Mouse (Mus musculus): ENCODE data around the gene Apold1.

Gene Apold1

DNA sequence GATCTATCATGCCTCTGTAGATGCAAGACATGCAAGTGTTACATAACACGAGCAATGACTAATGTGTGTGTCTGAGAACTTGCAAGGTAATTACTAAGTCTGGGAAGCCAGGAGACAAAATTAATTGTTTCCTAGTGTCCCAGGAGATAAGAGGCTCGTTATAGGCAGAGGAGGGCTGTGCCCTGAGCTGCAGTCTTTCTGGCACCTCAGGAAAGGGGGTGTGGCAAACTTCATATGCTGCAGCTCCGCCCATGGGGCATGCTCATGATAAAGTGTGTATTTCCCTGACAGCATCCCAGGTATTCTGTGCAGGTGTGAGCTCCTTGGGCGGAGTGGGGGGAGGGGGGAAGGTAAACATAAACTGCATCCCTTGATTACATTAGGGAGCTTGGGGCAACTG lies 9.4 kb upstream of the Apold1 start:
- DNase-seq (ENCODE audit: low read depth, low spot score): no peak

DNA sequence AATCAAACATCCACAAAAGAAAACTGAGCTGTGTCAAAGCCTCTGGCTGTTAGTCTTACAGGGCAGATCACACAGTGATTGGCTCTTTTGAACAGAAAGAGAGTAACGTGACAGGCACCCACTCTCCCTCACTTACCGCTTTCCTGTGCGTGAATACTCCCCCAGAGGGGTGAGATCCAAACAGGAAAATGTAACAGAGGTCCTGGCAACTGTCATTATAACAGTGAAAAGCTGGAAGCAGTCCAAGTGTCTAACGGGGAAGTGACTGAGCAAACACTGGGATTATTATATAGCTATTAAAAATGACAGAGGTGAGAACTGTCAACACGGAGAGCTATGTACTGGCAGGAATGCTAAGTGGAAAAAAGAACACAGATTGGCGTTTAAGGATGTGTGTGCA lies 4.9 kb upstream of the Apold1 start:
- DNase-seq (ENCODE audit: low read depth, low spot score): no peak

DNA sequence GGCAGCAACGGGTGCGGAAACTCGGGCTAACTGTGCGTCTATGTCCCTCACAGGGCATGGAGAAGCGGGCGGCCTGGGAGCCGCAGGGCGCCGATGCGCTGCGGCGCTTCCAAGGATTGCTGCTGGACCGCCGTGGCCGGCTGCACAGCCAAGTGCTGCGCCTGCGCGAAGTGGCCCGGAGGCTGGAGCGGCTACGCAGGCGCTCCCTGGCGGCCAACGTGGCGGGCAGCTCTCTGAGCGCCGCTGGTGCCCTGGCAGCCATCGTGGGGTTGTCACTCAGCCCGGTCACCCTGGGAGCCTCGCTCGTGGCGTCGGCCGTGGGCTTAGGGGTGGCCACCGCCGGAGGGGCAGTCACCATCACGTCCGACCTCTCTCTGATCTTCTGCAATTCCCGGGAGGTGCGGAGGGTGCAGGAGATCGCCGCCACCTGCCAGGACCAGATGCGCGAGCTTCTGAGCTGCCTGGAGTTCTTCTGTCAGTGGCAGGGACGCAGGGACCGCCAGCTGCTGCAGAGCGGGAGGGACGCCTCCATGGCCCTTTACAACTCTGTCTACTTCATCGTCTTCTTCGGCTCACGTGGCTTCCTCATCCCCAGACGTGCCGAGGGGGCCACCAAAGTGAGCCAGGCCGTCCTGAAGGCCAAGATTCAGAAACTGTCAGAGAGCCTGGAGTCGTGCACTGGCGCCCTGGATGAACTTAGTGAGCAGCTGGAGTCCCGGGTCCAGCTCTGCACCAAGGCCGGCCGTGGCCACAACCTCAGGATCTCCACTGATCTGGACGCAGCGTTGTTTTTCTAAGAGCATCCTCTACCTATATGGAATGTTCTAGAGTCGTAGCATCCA lies 2.2 kb downstream of the Apold1 start:
- peak; percentile 85 for DNase-seq (ENCODE audit: low read depth, low spot score)

DNA sequence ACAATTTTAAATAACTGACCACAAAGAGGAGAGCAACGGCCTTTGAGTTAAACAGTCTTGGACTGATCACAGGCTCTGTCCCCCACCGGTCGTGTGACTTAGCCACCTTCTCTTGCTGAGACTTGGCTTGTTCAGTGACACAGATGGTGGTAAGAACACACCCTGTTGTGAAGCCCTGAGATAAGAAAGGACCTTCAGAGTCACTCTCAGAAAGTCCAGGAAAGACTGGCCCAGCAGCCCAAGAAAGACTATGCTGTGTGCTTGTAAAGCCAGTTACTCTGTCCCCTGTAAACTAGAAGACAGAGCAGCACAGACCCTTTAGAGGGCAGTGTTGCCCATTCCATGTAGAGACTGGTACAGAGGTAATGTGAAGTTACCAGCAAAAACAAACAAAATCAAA lies 3.2 kb downstream of the Apold1 start:
- DNase-seq (ENCODE audit: low read depth, low spot score): no peak

DNA sequence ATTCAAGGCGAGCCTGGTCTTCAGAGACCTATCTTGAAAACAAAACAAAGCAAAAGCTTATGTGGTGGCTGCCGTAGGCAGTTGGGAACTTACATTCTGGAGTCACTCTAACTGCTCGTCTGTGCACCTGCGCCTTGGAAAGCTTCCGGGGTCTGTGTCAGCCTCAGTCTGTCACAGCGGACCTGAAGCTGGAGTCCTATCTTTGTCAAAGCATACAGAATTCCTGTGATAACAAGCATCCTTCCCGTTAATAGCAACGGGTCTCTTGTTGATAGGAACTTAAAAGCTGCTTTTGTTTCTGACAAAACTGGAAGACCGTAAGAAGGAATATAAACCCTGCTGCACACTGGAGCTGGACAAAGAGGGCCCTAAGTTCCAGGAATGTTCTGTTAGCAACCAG lies 6.9 kb downstream of the Apold1 start:
- DNase-seq (ENCODE audit: low read depth, low spot score): no peak

DNA sequence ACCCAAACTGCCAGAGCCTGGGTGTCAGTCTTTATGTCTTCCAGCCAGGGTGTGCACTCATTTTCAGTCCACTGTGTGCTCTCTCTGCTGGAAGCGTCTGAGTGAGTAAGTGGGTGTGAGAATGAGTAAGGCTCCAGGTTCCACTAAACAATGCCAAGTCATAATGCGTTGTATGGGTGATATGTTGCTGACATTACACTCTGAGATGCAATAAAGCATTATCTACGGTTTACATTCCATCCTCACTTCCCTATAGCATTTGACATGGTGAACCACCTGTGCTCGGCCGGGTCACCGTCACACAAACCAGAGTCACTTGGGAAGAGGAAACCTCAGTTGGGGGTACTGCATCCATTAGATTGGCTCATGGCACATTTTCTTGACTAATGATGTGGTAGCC lies 9.2 kb downstream of the Apold1 start:
- no peak for DNase-seq (ENCODE audit: low read depth, low spot score)

DNA sequence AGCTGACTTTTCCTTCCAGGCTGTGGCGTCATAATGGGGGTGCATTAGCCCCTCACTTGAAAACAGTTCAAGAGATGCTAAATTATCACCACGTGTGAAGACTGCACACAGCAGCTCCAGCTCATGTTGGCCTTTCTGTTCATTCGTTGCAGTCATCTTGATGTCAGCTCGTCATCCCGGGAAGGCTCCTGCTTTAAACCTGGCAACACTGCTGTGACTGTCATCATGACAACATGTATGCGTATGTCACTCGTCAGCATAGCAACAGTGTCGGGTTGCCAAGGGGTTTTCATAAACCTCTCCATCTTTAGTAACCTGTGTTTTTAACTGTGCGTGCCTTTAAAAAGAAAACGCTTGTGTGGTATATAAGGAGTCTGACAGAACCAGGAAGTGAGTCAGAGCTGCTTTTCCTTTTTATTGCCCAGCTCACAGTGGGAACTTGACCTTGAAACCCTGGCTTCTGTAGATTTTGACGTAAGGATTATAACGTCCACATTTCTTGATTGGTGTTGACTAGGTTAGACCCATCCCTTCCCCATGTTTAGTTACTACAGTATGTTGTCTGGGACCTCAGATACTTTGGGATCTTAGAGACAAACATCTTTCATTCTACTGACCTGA lies 12.6 kb downstream of the Apold1 start:
- no peak for DNase-seq (ENCODE audit: low read depth, low spot score)

DNA sequence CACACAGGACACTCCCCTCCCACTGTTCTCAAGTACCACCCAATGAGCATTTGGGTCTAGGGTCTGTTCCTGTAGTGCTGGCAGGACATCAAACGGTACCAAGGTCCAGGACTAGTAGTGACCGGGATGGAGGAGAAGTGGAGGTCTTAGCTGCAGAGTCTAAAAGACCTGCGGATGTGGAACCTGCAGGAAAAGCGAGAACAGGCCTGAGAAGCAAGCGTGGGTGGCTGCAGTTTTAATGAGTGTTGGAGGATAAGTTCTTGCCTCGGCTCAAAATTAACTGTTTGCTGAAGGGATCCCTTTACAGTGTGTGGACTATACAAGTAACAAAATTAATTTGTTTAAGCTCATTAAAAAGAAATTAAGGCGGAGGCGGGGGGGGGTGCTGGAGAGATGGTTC lies 13.5 kb downstream of the Apold1 start:
- DNase-seq (ENCODE audit: low read depth, low spot score): no peak

DNA sequence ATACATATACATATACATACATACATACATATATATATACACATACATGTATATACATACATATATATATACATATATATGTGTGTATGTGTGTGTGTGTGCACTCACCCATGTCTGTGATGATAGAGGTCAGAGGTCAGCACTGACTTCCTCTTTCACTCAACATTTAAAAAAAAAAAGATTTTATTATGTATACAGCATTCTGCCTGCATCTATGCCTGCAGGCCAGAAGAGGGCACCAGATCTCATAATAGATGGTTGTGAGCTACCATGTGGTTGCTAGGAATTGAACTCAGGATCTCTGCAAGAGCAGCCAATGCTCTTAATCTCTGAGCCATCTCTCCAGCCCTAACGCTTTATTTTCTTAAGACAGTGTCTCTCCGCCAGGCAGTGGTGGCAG lies 15.4 kb downstream of the Apold1 start:
- no peak for DNase-seq (ENCODE audit: low read depth, low spot score)

DNA sequence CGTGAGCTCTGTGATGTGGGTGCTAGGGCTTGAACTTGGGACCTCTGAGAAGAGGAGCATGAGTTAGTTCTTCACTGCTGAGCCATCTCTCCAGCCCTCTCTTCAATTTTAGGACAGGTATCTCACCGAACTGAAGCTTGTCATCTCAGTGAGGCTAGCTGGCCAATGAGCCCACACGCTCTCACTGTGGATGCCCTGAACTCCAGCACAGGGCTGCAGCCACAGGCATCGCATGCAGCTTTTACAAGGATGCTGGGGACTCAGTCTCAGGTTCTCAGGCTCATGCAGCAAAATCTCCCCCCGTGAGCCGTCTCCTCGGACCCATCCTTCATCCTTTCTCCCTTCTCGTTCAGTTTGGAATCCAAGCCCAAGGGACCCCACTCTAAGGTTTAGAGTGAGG lies 16.6 kb downstream of the Apold1 start:
- DNase-seq (ENCODE audit: low read depth, low spot score): no peak

DNA sequence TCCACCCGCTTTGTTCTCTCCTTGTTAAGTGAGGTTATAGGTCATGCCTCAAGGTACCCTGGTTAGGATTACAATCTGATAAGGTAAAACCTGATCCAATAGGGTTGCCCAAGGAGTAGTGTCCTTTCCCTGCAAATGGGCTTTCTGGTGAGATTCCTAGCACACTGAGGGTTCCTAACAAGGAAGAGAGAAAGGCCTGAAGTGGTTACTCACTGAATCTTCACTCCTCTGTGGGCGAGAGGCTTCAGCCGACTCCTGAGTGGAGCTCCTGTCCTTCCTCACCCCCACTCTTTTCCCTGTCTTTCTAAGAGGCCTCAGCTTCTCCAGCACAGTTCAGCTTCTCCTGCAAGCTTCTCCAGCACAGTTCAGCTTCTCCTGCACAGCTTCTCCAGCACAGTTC lies 17.3 kb downstream of the Apold1 start:
- no peak for DNase-seq (ENCODE audit: low read depth, low spot score)

DNA sequence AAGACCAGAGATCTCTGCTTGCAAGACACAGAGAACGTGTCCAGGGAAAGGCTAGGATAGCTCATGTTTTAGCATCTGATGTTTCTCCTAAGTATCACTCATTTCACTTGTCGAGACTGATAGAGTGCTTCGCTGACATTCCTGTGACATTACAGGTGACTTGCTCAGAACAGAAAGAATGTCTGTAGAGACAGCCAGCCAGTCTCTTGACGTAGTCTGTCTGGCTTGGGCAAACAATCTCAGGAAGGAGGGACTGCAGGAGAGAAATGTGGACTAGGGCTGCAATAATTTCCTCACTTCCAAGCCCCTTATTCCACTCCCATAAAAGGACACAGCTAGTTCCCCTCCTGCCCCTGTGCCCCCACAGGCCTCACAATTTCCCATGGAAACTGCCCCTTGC lies 18.8 kb downstream of the Apold1 start:
- no peak for DNase-seq (ENCODE audit: low read depth, low spot score)

DNA sequence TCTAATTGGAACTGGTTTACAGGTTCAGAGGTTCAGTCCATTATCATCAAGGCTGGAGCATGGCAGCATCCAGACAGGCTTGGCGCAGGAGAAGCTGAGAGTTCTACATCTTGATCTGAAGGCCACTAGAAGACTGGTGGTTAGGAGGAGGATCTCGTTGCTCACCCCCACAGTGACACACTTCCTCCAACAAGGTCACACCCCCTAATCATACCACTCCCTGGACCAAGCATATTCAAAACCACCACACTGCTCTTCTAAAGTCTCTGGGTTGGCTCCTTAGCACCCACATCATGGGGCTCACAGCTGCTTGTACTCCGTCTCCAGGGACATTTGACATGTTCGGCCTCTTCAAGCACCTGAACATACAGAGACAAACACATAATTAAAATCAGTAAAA lies 20.5 kb downstream of the Apold1 start:
- DNase-seq (ENCODE audit: low read depth, low spot score): no peak

DNA sequence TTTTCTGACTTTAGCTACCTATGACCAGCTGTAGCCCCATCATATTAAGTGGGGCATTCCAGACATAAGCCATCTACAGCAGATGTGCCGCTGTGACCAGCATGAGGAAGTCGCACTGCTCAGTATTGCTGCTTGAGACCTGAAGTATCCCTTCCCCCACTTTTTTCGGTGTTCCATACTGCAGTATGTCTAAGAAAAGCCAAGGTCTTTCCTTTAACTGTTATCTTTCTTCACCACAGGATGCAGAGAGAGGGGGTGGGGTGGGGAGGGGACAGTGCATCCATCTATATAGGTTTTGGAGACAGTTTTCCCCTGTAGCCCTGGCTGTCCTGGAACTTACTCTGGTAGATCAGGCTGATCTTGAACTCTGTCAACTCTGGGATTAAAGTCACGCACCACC lies 24.9 kb downstream of the Apold1 start:
- no peak for DNase-seq (ENCODE audit: low read depth, low spot score)

DNA sequence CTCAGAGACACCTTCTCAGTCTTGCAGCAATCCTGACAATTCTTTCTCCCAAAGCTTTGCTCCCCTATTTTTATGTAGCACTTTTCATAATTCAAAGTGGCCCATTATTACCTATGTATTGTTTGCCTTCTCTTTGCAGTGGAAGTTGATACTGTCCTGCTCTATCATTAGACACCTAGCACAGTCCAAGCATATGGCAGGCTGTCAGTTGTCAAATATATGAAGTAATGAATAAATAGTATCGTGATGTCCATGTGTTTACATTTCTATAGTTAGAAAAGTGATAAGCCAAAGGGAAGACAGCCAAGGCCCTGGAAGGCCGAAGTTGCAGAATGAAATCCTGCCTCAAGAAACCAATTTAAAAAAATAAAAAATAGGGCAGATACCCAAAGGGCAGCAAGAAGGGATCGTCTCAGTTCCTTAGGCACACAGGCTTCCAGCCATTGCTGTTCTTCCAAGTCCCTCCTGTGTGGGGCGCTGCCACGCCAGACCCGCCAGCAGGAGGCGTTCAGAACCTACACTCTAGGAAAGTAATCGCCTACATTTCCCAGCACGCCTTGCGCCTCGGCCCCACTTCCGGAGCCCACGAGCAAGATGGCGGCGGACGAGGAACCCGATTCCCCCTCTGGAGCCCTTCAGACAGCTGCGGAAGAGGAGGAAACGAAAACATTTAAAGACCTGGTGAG lies 29.7 kb downstream of the Apold1 start, which contains the start of gene Ddx47:
Gene Ddx47, plus strand, starts transcription at position 565 of the 686 bp plus-strand sequence.
- DNase-seq (ENCODE audit: low read depth, low spot score): peak; percentile 88

DNA sequence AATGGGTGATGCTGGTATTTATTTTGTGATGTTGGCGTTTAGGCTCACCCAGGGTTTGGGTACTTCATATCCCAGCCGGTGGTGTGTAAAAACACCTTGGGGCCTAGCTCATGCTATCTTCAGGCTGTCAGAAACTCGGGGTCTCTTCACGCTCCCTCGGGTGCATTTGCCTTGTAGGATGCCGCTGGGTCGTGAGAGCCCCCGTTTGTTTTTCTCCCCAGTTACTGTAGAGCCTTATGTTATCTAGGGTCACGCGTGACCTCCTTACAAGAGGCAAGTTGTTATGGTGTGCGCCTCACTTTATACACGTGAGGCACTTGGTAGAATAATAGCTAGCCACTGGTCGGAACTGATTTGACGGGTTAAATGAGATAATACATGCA lies 30.2 kb downstream of the Apold1 start:
- no peak for DNase-seq (ENCODE audit: low read depth, low spot score)

DNA sequence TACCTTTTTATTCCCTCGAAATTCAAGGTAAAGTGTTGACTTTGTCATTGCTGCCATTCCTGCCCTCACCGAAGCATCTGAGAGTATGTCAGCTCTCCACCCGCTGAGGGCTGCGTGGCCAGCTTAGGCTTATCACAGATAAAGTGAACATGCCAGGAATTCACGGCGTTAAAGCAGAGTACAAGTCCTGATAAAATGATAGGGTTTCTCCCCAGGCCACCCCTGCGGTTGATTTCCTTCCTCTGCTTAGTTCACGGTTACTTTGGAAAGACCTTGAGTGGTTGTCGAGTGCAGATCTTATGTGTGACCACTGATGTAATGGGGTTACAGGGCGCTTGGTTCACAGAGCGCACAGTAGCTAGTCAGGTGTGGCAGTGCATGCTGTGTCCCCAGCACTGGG lies 35.7 kb downstream of the Apold1 start:
- DNase-seq (ENCODE audit: low read depth, low spot score): no peak

DNA sequence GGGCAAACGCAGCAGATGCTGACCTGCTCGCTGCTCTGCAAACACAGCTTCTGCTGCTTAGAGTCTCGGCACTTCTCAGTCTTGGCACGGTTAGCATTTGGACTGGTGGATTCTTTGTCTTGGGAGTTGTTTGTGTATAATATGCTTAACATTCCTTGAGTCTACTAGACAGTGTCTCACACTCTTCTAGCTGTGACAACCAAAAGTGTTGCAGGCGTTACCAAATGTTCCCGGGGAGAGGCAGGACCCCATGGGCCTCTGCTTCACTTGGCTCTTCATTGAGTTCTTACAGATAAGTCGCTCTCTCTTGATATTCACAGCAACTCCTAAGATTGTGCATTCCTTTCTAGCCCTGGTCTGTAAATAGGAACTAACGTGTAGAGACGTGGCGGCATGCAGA lies 38.0 kb downstream of the Apold1 start:
- no peak for DNase-seq (ENCODE audit: low read depth, low spot score)

DNA sequence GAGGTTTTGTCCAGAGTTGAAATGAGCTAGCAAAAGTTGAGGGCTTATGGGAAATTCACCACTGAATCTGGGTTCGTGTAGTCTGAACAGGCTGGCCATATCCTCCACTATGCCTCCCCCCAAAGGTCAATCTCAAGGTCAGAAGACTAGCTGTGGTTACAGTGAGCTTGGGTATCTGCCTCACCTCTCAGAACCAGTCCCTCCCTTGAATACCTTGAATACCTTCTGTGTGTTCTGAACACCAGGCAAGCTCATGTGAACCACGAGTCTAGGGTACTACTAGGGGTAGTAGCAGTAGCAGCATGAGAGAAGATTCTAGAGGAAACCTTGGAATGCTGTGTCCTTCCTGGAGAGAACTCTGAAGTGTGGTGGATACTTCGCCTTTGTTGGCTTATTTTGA lies 40.1 kb downstream of the Apold1 start:
- no peak for DNase-seq (ENCODE audit: low read depth, low spot score)

DNA sequence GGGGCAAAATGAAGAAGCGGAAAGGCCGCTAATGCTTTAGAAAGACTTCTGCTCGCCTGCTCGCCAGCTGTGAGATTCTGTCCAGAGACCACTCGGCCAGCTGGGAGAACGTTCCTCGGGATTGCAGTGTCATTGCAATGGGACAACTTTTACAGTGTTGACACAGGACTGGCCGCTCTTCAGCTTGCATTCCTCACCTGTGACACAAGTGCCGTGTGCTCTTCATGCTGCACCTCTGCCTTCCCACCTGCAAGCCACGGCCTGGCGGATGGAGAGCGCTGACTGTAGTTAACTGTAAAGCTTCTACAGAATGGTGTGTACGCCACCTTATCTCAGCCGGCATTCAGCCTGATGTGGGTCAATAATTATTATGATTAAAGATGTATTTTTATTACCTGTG lies 41.9 kb downstream of the Apold1 start:
- no peak for DNase-seq (ENCODE audit: low read depth, low spot score)

DNA sequence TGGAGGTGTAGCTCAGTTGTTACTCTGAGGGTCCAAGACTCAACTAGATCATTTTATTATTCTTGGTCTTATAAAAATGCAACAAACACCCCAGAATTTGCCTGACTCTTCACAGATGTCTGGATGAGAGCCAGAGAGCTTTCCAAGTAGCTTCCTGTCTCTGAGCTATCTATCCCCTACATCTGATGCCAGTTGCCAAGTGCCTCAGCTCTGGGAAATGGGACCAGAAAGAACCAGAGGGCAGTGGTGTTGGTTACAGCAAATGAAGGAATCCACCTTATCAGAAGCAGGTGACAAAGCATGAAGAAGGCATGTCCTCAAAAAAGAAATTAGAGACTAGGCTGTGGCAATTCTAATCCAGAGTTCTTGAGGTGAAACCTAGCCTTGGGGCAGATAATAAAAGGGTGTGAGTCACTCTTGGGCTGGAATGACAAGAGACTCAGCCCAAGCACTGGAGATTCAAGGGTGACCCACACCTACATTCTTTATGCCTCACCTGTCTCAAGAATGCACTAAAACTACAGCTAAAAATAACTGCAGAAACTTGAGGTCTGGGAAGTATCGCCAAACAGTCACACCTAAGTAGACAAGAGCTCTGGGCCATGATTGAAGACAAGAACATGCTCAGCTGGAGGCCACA lies 43.4 kb downstream of the Apold1 start:
- DNase-seq (ENCODE audit: low read depth, low spot score): no peak

DNA sequence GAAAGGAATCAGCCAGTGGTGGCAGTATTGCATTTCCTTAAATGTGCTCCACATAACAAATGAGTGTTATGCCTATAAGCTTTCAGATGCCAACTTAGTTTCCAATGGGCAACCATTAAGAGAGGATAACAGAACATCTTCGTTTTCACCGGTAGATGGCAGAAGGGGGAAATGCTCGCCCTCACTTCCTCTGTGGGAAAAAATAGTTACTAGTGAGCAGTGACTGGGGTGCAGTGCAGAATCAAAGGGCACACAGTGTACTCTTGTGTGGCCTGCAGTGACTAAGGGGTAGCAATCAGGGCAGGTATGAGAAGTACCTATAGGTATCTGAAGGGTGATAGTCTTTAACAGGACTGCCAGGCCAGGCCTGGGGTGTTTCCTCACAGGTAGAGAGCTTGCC lies 44.7 kb downstream of the Apold1 start:
- DNase-seq (ENCODE audit: low read depth, low spot score): no peak
